Mouse (Mus musculus) hindbrain, postnatal 0 days (tissue): Measurements from ENCODE around the gene Maats1. TPM values are rescaled to one million over a fixed set of nuclear protein-coding genes. Genes with fewer than 3 reads are reported as not detected.

ENCODE experiments used
- ATAC-seq: fragments of 200-750 bp; cut with Nextera tagmentation; 2 replicates; pipeline ENCODE4 v1.8.0; 2017; ENCODE audit warnings: mild to moderate bottlenecking, moderate TSS enrichment, moderate library complexity
- DNase-seq: peaks from one replicate; pipeline ENCODE4 v3.0.0-alpha.2; 2015; ENCODE audit warnings: low spot score
- H3K27ac ChIP-seq: fragments of 300-500 bp; sonication (generic); 2 replicates; pipeline ENCODE4 v1.5.1; 2014; ENCODE audit warnings: mild to moderate bottlenecking
- H3K27me3 ChIP-seq: fragments of 300-500 bp; sonication (generic); 2 replicates; pipeline ENCODE4 v1.6.1; 2014; ENCODE audit warnings: low read length, mixed read lengths; ENCODE audit not compliant: insufficient read depth
- H3K36me3 ChIP-seq: fragments of 300-500 bp; sonication (generic); 2 replicates; pipeline ENCODE4 v1.6.1; 2014; ENCODE audit warnings: low read length, mixed read lengths; ENCODE audit not compliant: insufficient read depth
- H3K4me1 ChIP-seq: fragments of 300-500 bp; sonication (generic); 2 replicates; pipeline ENCODE4 v1.6.1; 2014; ENCODE audit warnings: antibody characterized with exemption, low read length, mixed read lengths; ENCODE audit not compliant: insufficient read depth
- H3K4me2 ChIP-seq: fragments of 300-500 bp; sonication (generic); 2 replicates; pipeline ENCODE4 v1.6.1; 2014; ENCODE audit warnings: low read depth, mild to moderate bottlenecking, low read length, moderate library complexity, mixed read lengths
- H3K4me3 ChIP-seq: fragments of 300-500 bp; sonication (generic); 2 replicates; pipeline ENCODE4 v1.5.1; 2014; ENCODE audit warnings: low read length
- H3K9ac ChIP-seq: fragments of 300-500 bp; sonication (generic); replicated peaks from 2 replicates; pipeline ENCODE4 v1.6.1; 2014; ENCODE audit warnings: mild to moderate bottlenecking, low read length, moderate library complexity, mixed read lengths
- H3K9me3 ChIP-seq: fragments of 300-500 bp; sonication (generic); 2 replicates; pipeline ENCODE4 v1.6.1; 2016; ENCODE audit warnings: low read length, mixed read lengths
- CTCF ChIP-seq: IDR thresholded peaks from 2 replicates; pipeline ENCODE4 v1.5.1; 2016; ENCODE audit warnings: antibody characterized with exemption, control low read depth, low read depth
- WGBS: fragments of 180-500 bp; shearing (Covaris S2); extraction: QIAGEN DNeasy Blood & Tissue Kit; methylation state at CpG from one replicate; pipeline ENCODE4 v1.1.7; 2014; 5-methylcytosine and 5-hydroxymethylcytosine counted together
- polyA plus RNA-seq: library from polyadenylated mRNA; unstranded; fragments of >200 nt; fragmentation: Nextera tagmentation; extraction: Ambion mirVana; gene quantifications from 2 replicates; pipeline ENCODE4 v1.2.1, GENCODE M21; 2015
- total RNA-seq: library from RNA; depleted of rRNA; stranded (reverse); fragments of >200 nt; gene quantifications from 2 replicates; pipeline ENCODE4 v1.2.3, GENCODE M21; 2014; rRNA removed

Maats1 gene
- total and polyA plus RNA-seq, 2 experiments from 2014 or later, result 0.86 to 1.4 TPM

DNA sequence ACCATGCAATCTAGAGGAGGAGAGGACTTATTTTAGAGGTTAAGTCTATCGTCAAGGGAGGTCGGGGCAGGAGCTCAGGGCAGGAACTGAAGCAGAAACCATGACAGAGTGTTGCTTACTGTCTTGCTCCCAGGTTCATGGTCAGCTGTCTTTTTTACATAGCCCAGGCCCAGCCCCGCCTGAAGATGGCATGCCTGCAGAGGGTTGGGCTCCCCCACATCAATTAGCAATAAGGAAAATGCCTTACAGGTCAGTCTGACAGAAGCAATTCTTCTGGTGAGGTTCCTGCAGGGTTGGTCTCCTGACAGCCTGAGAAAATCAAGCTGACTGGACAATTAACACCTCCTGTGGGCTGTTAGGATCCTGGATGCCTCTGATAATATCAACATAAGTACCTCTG lies 70.3 kb downstream of the Maats1 start:
- TF ChIP-seq CTCF, result no peak
- ATAC-seq (no peak), DNase-seq (no peak)
- Histone ChIP-seq H3K9ac (no peak overlapping the region), H3K4me3 (no peak overlapping the region), H3K4me1 (no peaks in the 10 kb centered on the region), H3K9me3 (no peaks in the 10 kb centered on the region), H3K4me2 (no peak overlapping the region), H3K36me3 (no peaks in the 10 kb centered on the region), H3K27me3 (no peaks in the 10 kb centered on the region), H3K27ac (no peak overlapping the region)
- 72% methylated on average over 3 of the region's 3 CpGs for WGBS

DNA sequence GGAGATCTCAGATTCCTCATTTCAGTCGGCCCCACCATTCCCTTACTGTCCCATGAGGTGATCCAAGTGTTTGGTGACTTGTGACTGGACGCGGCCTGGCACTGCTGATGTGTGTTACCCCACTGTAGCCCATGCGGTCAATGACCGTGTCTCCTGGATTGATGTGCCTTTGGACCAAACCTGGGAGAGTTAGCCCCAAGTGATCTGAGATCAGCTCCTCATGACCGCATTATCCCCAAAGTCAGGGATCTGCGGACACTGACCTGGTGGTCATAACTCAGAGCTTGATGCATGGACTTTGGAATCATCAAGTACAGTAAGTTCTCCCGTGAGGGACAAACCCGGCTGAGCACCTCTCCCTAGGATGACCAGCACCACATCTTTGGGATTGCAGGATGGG lies 86.0 kb downstream of the Maats1 start:
- no peaks in the 10 kb centered on the region for H3K36me3 ChIP-seq
- H3K27ac ChIP-seq, result no peak overlapping the region
- 90% methylated on average over 9 of the region's 9 CpGs for WGBS
- H3K4me1 ChIP-seq, result no peaks in the 10 kb centered on the region
- H3K4me2 ChIP-seq, result no peak overlapping the region
- TF ChIP-seq CTCF, result no peak
- H3K9ac ChIP-seq, result no peak overlapping the region
- ATAC-seq (no peak), DNase-seq (no peak)
- no peak overlapping the region for H3K4me3 ChIP-seq
- no peaks in the 10 kb centered on the region for H3K9me3 ChIP-seq
- no peaks in the 10 kb centered on the region for H3K27me3 ChIP-seq

DNA sequence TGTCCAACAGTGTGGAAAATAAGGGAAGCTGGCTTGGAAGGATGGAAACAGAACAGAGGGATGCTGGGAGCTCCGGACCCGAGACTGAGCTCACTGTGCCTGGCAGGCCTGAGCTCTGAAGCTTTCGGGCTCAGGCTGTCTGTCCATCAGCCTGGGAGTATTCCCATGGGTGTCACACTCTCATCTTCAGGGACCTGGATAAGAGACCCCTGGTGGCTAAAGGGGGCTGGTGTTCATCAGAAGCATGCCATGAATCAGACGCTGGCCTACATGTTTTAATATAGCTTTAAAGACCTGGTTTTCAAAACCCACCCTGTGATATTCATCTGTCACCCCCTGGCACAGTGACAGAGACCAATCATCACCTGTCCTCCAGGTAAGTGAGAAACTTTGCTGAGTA lies 86.8 kb downstream of the Maats1 start:
- Histone ChIP-seq H3K4me3 (no peak overlapping the region), H3K36me3 (no peaks in the 10 kb centered on the region), H3K4me1 (no peaks in the 10 kb centered on the region), H3K9me3 (no peaks in the 10 kb centered on the region), H3K4me2 (no peak overlapping the region), H3K9ac (no peak overlapping the region), H3K27me3 (no peaks in the 10 kb centered on the region), H3K27ac (no peak overlapping the region)
- 74% methylated on average over 4 of the region's 4 CpGs for WGBS
- DNase-seq, result no peak
- no peak for ATAC-seq
- 0 out of 2 replicates have a peak, but pooled peaks have one; percentile 36 for TF ChIP-seq CTCF

DNA sequence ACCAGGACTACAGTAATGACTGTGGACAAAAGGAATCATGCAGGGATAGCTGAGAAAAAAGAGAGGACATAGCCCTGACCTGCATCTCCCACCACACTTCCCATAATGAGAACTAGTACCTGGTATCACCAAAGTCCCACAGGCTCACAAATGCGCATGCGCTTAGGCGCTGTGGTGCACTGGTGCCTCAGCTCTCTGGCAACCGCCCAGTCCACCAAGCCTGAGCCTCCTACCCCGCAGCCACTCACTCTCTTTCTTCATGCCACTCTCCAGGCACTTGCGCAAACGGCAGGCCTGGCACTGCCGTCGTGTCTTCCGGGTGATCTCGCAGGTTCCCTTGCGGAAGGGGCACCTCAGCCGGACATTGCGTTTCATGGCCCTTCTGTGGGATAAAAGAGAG lies 87.9 kb downstream of the Maats1 start:
- WGBS, result 85% methylated on average over 14 of the region's 14 CpGs
- Histone ChIP-seq H3K9ac (no peak overlapping the region), H3K36me3 (no peaks in the 10 kb centered on the region), H3K4me2 (no peak overlapping the region), H3K27ac (no peak overlapping the region), H3K9me3 (no peaks in the 10 kb centered on the region), H3K4me1 (no peaks in the 10 kb centered on the region), H3K4me3 (no peak overlapping the region), H3K27me3 (no peaks in the 10 kb centered on the region)
- DNase-seq (no peak), ATAC-seq (no peak)
- no peak for TF ChIP-seq CTCF

DNA sequence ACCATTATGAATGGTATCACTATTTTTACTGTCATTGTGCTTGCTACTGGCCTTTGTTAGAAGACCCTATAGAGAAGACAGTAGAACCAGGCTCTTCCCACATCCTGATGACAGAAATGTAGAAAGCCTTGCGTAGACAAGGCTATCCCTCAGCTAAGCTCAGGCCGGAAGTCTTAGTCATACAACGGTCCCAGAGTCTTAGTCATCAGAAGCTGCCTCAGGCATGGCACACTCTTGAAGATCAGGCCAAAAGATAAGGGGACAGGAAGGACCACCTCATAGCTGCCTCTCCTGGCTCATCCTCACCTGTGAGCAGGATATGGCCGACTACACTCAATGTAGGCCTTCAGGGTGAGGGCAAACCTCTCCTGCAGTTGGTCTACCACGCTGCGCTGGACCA lies 91.5 kb downstream of the Maats1 start:
- no peaks in the 10 kb centered on the region for H3K36me3 ChIP-seq
- ATAC-seq, result no peak

GRCm38 (mm10) chr16:38248331-38248961 lies 93.5 kb downstream of the Maats1 start:
- Histone ChIP-seq H3K9me3 (no peaks in the 10 kb centered on the region), H3K4me2 (no peak overlapping the region), H3K36me3 (no peaks in the 10 kb centered on the region), H3K4me1 (no peaks in the 10 kb centered on the region), H3K27ac (no peak overlapping the region), H3K9ac (no peak overlapping the region), H3K4me3 (no peak overlapping the region), H3K27me3 (no peaks in the 10 kb centered on the region)
- DNase-seq (no peak), ATAC-seq (no peak)
- 57% methylated on average over 13 of the region's 13 CpGs for WGBS
- TF ChIP-seq CTCF, result no peak

More for the DNA sequence above, 91.5 kb downstream of the Maats1 start:
- Histone ChIP-seq H3K4me1 (no peaks in the 10 kb centered on the region), H3K27ac (no peak overlapping the region), H3K4me2 (no peak overlapping the region), H3K9me3 (no peaks in the 10 kb centered on the region), H3K4me3 (no peak overlapping the region), H3K27me3 (no peaks in the 10 kb centered on the region), H3K9ac (no peak overlapping the region)
- TF ChIP-seq CTCF, result no peak
- 90% methylated on average over 6 of the region's 6 CpGs for WGBS
- DNase-seq, result no peak

Other genes starting within 250 kb of the Maats1 start
- gene Nr1i2, start 47.3 kb downstream of the Maats1 start, total RNA-seq, result not detected in 2 replicates
- 0.05 TPM in 1 of 2 replicates, not detected in the other for gene Nr1i2, start 47.3 kb downstream of the Maats1 start, polyA plus RNA-seq
- gene Cox17, start 4.8 kb upstream of the Maats1 start, total RNA-seq, result 12.2 and 24.5 TPM in 2 replicates
- gene Cox17, start 4.8 kb upstream of the Maats1 start, polyA plus RNA-seq, result 78.5 and 90.1 TPM in 2 replicates
- not detected in 2 replicates for gene Gm21987, start 4.9 kb upstream of the Maats1 start, total RNA-seq
- gene Gm21987, start 4.9 kb upstream of the Maats1 start, polyA plus RNA-seq, result not detected in 2 replicates
- 0.10 and 0.40 TPM in 2 replicates for gene Popdc2, start 20.1 kb upstream of the Maats1 start, total RNA-seq
- 0.83 and 1.0 TPM in 2 replicates for gene Popdc2, start 20.1 kb upstream of the Maats1 start, polyA plus RNA-seq
- gene Pla1a, start 91.0 kb upstream of the Maats1 start, total RNA-seq, result 0.36 and 1.7 TPM in 2 replicates
- gene Pla1a, start 91.0 kb upstream of the Maats1 start, polyA plus RNA-seq, result 1.0 and 1.3 TPM in 2 replicates
- gene Adprh, start 110.6 kb upstream of the Maats1 start, total RNA-seq, result 47.0 and 51.2 TPM in 2 replicates
- 131 and 134 TPM in 2 replicates for gene Adprh, start 110.6 kb upstream of the Maats1 start, polyA plus RNA-seq
- gene Cd80, start 113.4 kb upstream of the Maats1 start, total RNA-seq, result 0.16 and 0.43 TPM in 2 replicates
- gene Cd80, start 113.4 kb upstream of the Maats1 start, polyA plus RNA-seq, result 0.24 and 0.32 TPM in 2 replicates
- 18.0 and 24.1 TPM in 2 replicates for gene Timmdc1, start 180.5 kb upstream of the Maats1 start, total RNA-seq
- gene Timmdc1, start 180.5 kb upstream of the Maats1 start, polyA plus RNA-seq, result 26.3 and 27.9 TPM in 2 replicates
- 35.8 and 48.5 TPM in 2 replicates for gene Poglut1, start 208.1 kb upstream of the Maats1 start, total RNA-seq
- gene Poglut1, start 208.1 kb upstream of the Maats1 start, polyA plus RNA-seq, result 37.1 and 40.4 TPM in 2 replicates
- 13.5 and 27.2 TPM in 2 replicates for gene Tmem39a, start 216.6 kb upstream of the Maats1 start, total RNA-seq
- 15.4 and 17.6 TPM in 2 replicates for gene Tmem39a, start 216.6 kb upstream of the Maats1 start, polyA plus RNA-seq